Mouse (Mus musculus) stomach, embryonic 14.5 days (tissue): ENCODE data around the gene Acsl3. TPM values are rescaled to one million over a fixed set of nuclear protein-coding genes. Genes with fewer than 3 reads are reported as not detected.

Experiments used
- ATAC-seq: fragments of 200-750 bp; cut with Nextera tagmentation; 2 replicates; pipeline ENCODE4 v1.8.0; 2017; ENCODE audit warnings: low read depth, moderate TSS enrichment; ENCODE audit not compliant: insufficient number of reproducible peaks, insufficient read depth, low FRiP score
- H3K27ac ChIP-seq: fragments of 300-500 bp; sonication (generic); 2 replicates; pipeline ENCODE4 v1.5.1; 2014; ENCODE audit warnings: mild to moderate bottlenecking, low read length, moderate library complexity, mixed read lengths
- H3K27me3 ChIP-seq: fragments of 300-500 bp; sonication (generic); 2 replicates; pipeline ENCODE4 v1.6.1; 2014; ENCODE audit warnings: low read length, control low read depth, mixed read lengths; ENCODE audit not compliant: control insufficient read depth, insufficient read depth
- H3K36me3 ChIP-seq: fragments of 300-500 bp; sonication (generic); 2 replicates; pipeline ENCODE4 v1.6.1; 2014; ENCODE audit warnings: mild to moderate bottlenecking, control low read depth, low read length, moderate library complexity, mixed read lengths; ENCODE audit not compliant: control insufficient read depth, insufficient read depth
- H3K4me1 ChIP-seq: fragments of 300-500 bp; sonication (generic); 2 replicates; pipeline ENCODE4 v1.6.1; 2014; ENCODE audit warnings: low read length, control low read depth, mixed read lengths; ENCODE audit not compliant: control insufficient read depth, insufficient read depth
- H3K4me2 ChIP-seq: fragments of 300-500 bp; sonication (generic); replicated peaks from 2 replicates; pipeline ENCODE4 v1.6.1; 2014; ENCODE audit warnings: low read depth, low read length, control low read depth
- H3K4me3 ChIP-seq: fragments of 300-500 bp; sonication (generic); 2 replicates; pipeline ENCODE4 v1.5.1; 2014; ENCODE audit warnings: low read depth, low read length, control low read depth
- H3K9ac ChIP-seq: fragments of 300-500 bp; sonication (generic); replicated peaks from 2 replicates; pipeline ENCODE4 v1.6.1; 2014; ENCODE audit warnings: low read depth, mild to moderate bottlenecking, control low read depth, low read length, moderate library complexity, mixed read lengths
- H3K9me3 ChIP-seq: fragments of 300-500 bp; sonication (generic); 2 replicates; pipeline ENCODE4 v1.6.1; 2016; ENCODE audit warnings: low read depth, low read length, control low read depth; ENCODE audit not compliant: control insufficient read depth
- WGBS: fragments of 180-500 bp; shearing (Covaris S2); extraction: QIAGEN DNeasy Blood & Tissue Kit; methylation state at CpG from one replicate; pipeline ENCODE4 v1.1.7; 2014; 5-methylcytosine and 5-hydroxymethylcytosine counted together
- polyA plus RNA-seq: library from polyadenylated mRNA; unstranded; fragments of >200 nt; fragmentation: Nextera tagmentation; extraction: Ambion mirVana; gene quantifications from 2 replicates; pipeline ENCODE4 v1.2.1, GENCODE M21; 2014

The Acsl3 gene
- polyA plus RNA-seq, 1 experiment from 2014 or later = 80.6 TPM

- ATAC-seq = no peak
- Histone ChIP-seq H3K27ac (no peak overlapping the region), H3K9me3 (no peaks in the 10 kb centered on the region), H3K36me3 (peaks cover 43% of the 10 kb centered on the region), H3K27me3 (no peaks in the 10 kb centered on the region), H3K4me3 (no peak overlapping the region), H3K4me1 (no peaks in the 10 kb centered on the region), H3K9ac (no peak overlapping the region), H3K4me2 (no peak overlapping the region)
- 62% methylated on average over 6 of the region's 6 CpGs for WGBS
Observed at GRCm38 (mm10) chr1:78698138-78698537, 40.5 kb downstream of the Acsl3 start.

- Histone ChIP-seq H3K4me3 (no peak overlapping the region), H3K27ac (no peak overlapping the region), H3K4me1 (no peaks in the 10 kb centered on the region), H3K9ac (no peak overlapping the region), H3K36me3 (peaks cover 46% of the 10 kb centered on the region), H3K27me3 (no peaks in the 10 kb centered on the region), H3K4me2 (no peak overlapping the region), H3K9me3 (no peaks in the 10 kb centered on the region)
- no peak for ATAC-seq
- WGBS = 91% methylated on average over 3 of the region's 3 CpGs
Observed at GRCm38 (mm10) chr1:78701740-78702139, 44.1 kb downstream of the Acsl3 start.

- 75% methylated on average over 14 of the region's 14 CpGs for WGBS
- Histone ChIP-seq H3K4me3 (no peak overlapping the region), H3K9me3 (no peaks in the 10 kb centered on the region), H3K4me1 (no peaks in the 10 kb centered on the region), H3K27ac (no peak overlapping the region), H3K9ac (no peak overlapping the region), H3K27me3 (no peaks in the 10 kb centered on the region), H3K36me3 (peaks cover 41% of the 10 kb centered on the region), H3K4me2 (no peak overlapping the region)
- no peak for ATAC-seq
Observed at GRCm38 (mm10) chr1:78702282-78702963, 44.8 kb downstream of the Acsl3 start.

- WGBS = 86% methylated on average over 2 of the region's 2 CpGs
- ATAC-seq = no peak
- no peaks in the 10 kb centered on the region for H3K4me1 ChIP-seq
- H3K9ac ChIP-seq = no peak overlapping the region
- H3K27me3 ChIP-seq = no peaks in the 10 kb centered on the region
- no peak overlapping the region for H3K4me3 ChIP-seq
- H3K4me2 ChIP-seq = no peak overlapping the region
- H3K36me3 ChIP-seq = peaks cover 41% of the 10 kb centered on the region
- no peak overlapping the region for H3K27ac ChIP-seq
- no peaks in the 10 kb centered on the region for H3K9me3 ChIP-seq
Observed at GRCm38 (mm10) chr1:78702964-78703285, 45.3 kb downstream of the Acsl3 start.

GRCm38 (mm10) chr1:78706338-78706737, 48.7 kb downstream of the Acsl3 start:
- no peak for ATAC-seq
- H3K36me3 ChIP-seq = peaks cover 25% of the 10 kb centered on the region
- no peak overlapping the region for H3K4me2 ChIP-seq
- H3K4me3 ChIP-seq = no peak overlapping the region
- no peaks in the 10 kb centered on the region for H3K9me3 ChIP-seq
- no peak overlapping the region for H3K27ac ChIP-seq
- H3K4me1 ChIP-seq = no peaks in the 10 kb centered on the region
- no peak overlapping the region for H3K9ac ChIP-seq
- 69% methylated on average over 10 of the region's 10 CpGs for WGBS
- H3K27me3 ChIP-seq = no peaks in the 10 kb centered on the region

- H3K27me3 ChIP-seq = no peaks in the 10 kb centered on the region
- 69% methylated on average over 4 of the region's 4 CpGs for WGBS
- H3K4me1 ChIP-seq = no peaks in the 10 kb centered on the region
- H3K9me3 ChIP-seq = no peaks in the 10 kb centered on the region
- no peak overlapping the region for H3K9ac ChIP-seq
- no peak for ATAC-seq
- H3K36me3 ChIP-seq = peaks cover 15% of the 10 kb centered on the region
- no peak overlapping the region for H3K27ac ChIP-seq
- H3K4me2 ChIP-seq = no peak overlapping the region
- no peak overlapping the region for H3K4me3 ChIP-seq
Observed at GRCm38 (mm10) chr1:78707280-78707679, 49.7 kb downstream of the Acsl3 start.

- Histone ChIP-seq H3K4me2 (no peak overlapping the region), H3K27me3 (no peaks in the 10 kb centered on the region), H3K9me3 (no peaks in the 10 kb centered on the region), H3K36me3 (peaks cover 4% of the 10 kb centered on the region), H3K9ac (no peak overlapping the region), H3K27ac (no peak overlapping the region), H3K4me3 (no peak overlapping the region), H3K4me1 (no peaks in the 10 kb centered on the region)
- ATAC-seq = no peak
Observed at GRCm38 (mm10) chr1:78710026-78710425, 52.4 kb downstream of the Acsl3 start.

GRCm38 (mm10) chr1:78710613-78711329, 53.1 kb downstream of the Acsl3 start:
- WGBS = 82% methylated on average over 5 of the region's 5 CpGs
- no peak overlapping the region for H3K4me3 ChIP-seq
- H3K27me3 ChIP-seq = no peaks in the 10 kb centered on the region
- no peaks in the 10 kb centered on the region for H3K4me1 ChIP-seq
- H3K27ac ChIP-seq = no peak overlapping the region
- H3K9ac ChIP-seq = no peak overlapping the region
- H3K9me3 ChIP-seq = no peaks in the 10 kb centered on the region
- H3K4me2 ChIP-seq = no peak overlapping the region
- H3K36me3 ChIP-seq = peaks cover 4% of the 10 kb centered on the region; the same call in 1 of the 2 replicates
- ATAC-seq = no peak
